Mouse (Mus musculus): ENCODE measurements around the gene Hist2h4. TPM values are rescaled to one million over a fixed set of nuclear protein-coding genes. Genes with fewer than 3 reads are reported as not detected.
A peak's percentile ranks its signal among the peaks of the same experiment; 100 is the strongest.

Hist2h4 gene
- polyA plus RNA-seq (2014; fragmentation: Nextera tagmentation; extraction: Ambion mirVana), result 3.5 and 5.0 TPM in 2 replicates

- under 1% methylated on average over 40 of the region's 40 CpGs for WGBS
Observed at GRCm38 (mm10) chr3:96262979-96263550, at the start of gene Hist2h4. Gene Hist2h4, minus strand, starts transcription at chr3:96263311.

GRCm38 (mm10) chr3:96312341-96313098 lies 49.4 kb upstream of the Hist2h4 start:
- DNase-seq (ENCODE audit: low spot score) (no peak), ATAC-seq (replicated peaks; ENCODE audit: low FRiP score) (no peak)
- WGBS, result 59% methylated on average over 8 of the region's 8 CpGs

More at GRCm38 (mm10) chr3:96262979-96263550, at the start of gene Hist2h4:
- peak; percentile 98 for DNase-seq (ENCODE audit: low spot score)
- H3K4me2 ChIP-seq, result peak within 1 kb of the TSS; percentile 84
- peak within 1 kb of the TSS; percentile 100 for H3K27ac ChIP-seq (ENCODE audit: low read depth, low read length)
- peak within 1 kb of the TSS; percentile 93 for H3K9ac ChIP-seq (ENCODE audit: low read depth, low read length)
- no peaks in the 10 kb centered on the region for H3K27me3 ChIP-seq (replicated peaks; ENCODE audit: control insufficient read depth, insufficient read depth, low read length)
- peak within 1 kb of the TSS; percentile 56 for H3K4me3 ChIP-seq (ENCODE audit: low read depth, low read length)
- peaks cover 17% of the 10 kb centered on the region for H3K4me1 ChIP-seq (replicated peaks; ENCODE audit: control insufficient read depth, insufficient read depth, low read length)
- peak; percentile 88 for ATAC-seq (replicated peaks; ENCODE audit: low FRiP score)
- H3K36me3 ChIP-seq (ENCODE audit: control insufficient read depth, insufficient read depth, low read length), result no peaks in the 10 kb centered on the region
- H3K9me3 ChIP-seq (ENCODE audit: control insufficient read depth, low read length), result no peaks in the 10 kb centered on the region

GRCm38 (mm10) chr3:96309441-96309840 lies 46.3 kb upstream of the Hist2h4 start:
- ATAC-seq (replicated peaks; ENCODE audit: low FRiP score), result no peak
- Histone ChIP-seq H3K9me3 (ENCODE audit: control insufficient read depth, low read length) (no peaks in the 10 kb centered on the region), H3K27ac (ENCODE audit: low read depth, low read length) (no peak overlapping the region), H3K36me3 (ENCODE audit: control insufficient read depth, insufficient read depth, low read length) (no peaks in the 10 kb centered on the region), H3K4me1 (replicated peaks; ENCODE audit: control insufficient read depth, insufficient read depth, low read length) (no peaks in the 10 kb centered on the region), H3K9ac (ENCODE audit: low read depth, low read length) (no peak overlapping the region), H3K4me3 (ENCODE audit: low read depth, low read length) (no peak overlapping the region), H3K27me3 (replicated peaks; ENCODE audit: control insufficient read depth, insufficient read depth, low read length) (no peaks in the 10 kb centered on the region), H3K4me2 (no peak overlapping the region)
- 42% methylated on average over 3 of the region's 3 CpGs for WGBS
- no peak for DNase-seq (ENCODE audit: low spot score)

More at GRCm38 (mm10) chr3:96312341-96313098, 49.4 kb upstream of the Hist2h4 start:
- H3K9ac ChIP-seq (ENCODE audit: low read depth, low read length), result no peak overlapping the region
- H3K9me3 ChIP-seq (ENCODE audit: control insufficient read depth, low read length), result no peaks in the 10 kb centered on the region
- no peak overlapping the region for H3K4me3 ChIP-seq (ENCODE audit: low read depth, low read length)
- no peak overlapping the region for H3K27ac ChIP-seq (ENCODE audit: low read depth, low read length)
- H3K4me2 ChIP-seq, result no peak overlapping the region
- H3K27me3 ChIP-seq (replicated peaks; ENCODE audit: control insufficient read depth, insufficient read depth, low read length), result no peaks in the 10 kb centered on the region
- H3K36me3 ChIP-seq (ENCODE audit: control insufficient read depth, insufficient read depth, low read length), result no peaks in the 10 kb centered on the region
- no peaks in the 10 kb centered on the region for H3K4me1 ChIP-seq (replicated peaks; ENCODE audit: control insufficient read depth, insufficient read depth, low read length)

- WGBS, result 76% methylated on average over 9 of the region's 9 CpGs
- no peak for DNase-seq (ENCODE audit: low spot score)
- Histone ChIP-seq H3K4me3 (ENCODE audit: low read depth, low read length) (no peak overlapping the region), H3K9me3 (ENCODE audit: control insufficient read depth, low read length) (no peaks in the 10 kb centered on the region), H3K27me3 (replicated peaks; ENCODE audit: control insufficient read depth, insufficient read depth, low read length) (no peaks in the 10 kb centered on the region), H3K36me3 (ENCODE audit: control insufficient read depth, insufficient read depth, low read length) (no peaks in the 10 kb centered on the region), H3K4me2 (no peak overlapping the region), H3K27ac (ENCODE audit: low read depth, low read length) (no peak overlapping the region), H3K9ac (ENCODE audit: low read depth, low read length) (no peak overlapping the region), H3K4me1 (replicated peaks; ENCODE audit: control insufficient read depth, insufficient read depth, low read length) (no peaks in the 10 kb centered on the region)
- no peak for ATAC-seq (replicated peaks; ENCODE audit: low FRiP score)
Observed at GRCm38 (mm10) chr3:96306506-96306905, 43.4 kb upstream of the Hist2h4 start.

- Histone ChIP-seq H3K9ac (ENCODE audit: low read depth, low read length) (no peak overlapping the region), H3K4me1 (replicated peaks; ENCODE audit: control insufficient read depth, insufficient read depth, low read length) (no peaks in the 10 kb centered on the region), H3K4me3 (ENCODE audit: low read depth, low read length) (no peak overlapping the region), H3K27me3 (replicated peaks; ENCODE audit: control insufficient read depth, insufficient read depth, low read length) (peaks cover 3% of the 10 kb centered on the region; the same call in 1 of the 2 replicates), H3K36me3 (ENCODE audit: control insufficient read depth, insufficient read depth, low read length) (no peaks in the 10 kb centered on the region), H3K27ac (ENCODE audit: low read depth, low read length) (no peak overlapping the region), H3K9me3 (ENCODE audit: control insufficient read depth, low read length) (no peaks in the 10 kb centered on the region), H3K4me2 (no peak overlapping the region)
- no peak for DNase-seq (ENCODE audit: low spot score)
- no peak for ATAC-seq (replicated peaks; ENCODE audit: low FRiP score)
- 81% methylated on average over 5 of the region's 5 CpGs for WGBS
Observed at GRCm38 (mm10) chr3:96302076-96302475, 39.0 kb upstream of the Hist2h4 start.

- Histone ChIP-seq H3K4me3 (ENCODE audit: low read depth, low read length) (peak overlapping the region; percentile 30; the same call in 1 of the 2 replicates), H3K9ac (ENCODE audit: low read depth, low read length) (no peak overlapping the region), H3K27me3 (replicated peaks; ENCODE audit: control insufficient read depth, insufficient read depth, low read length) (peaks cover 3% of the 10 kb centered on the region; the same call in 1 of the 2 replicates), H3K9me3 (ENCODE audit: control insufficient read depth, low read length) (no peaks in the 10 kb centered on the region), H3K27ac (ENCODE audit: low read depth, low read length) (no peak overlapping the region), H3K4me1 (replicated peaks; ENCODE audit: control insufficient read depth, insufficient read depth, low read length) (no peaks in the 10 kb centered on the region), H3K36me3 (ENCODE audit: control insufficient read depth, insufficient read depth, low read length) (no peaks in the 10 kb centered on the region), H3K4me2 (peak overlapping the region; percentile 54)
- ATAC-seq (replicated peaks; ENCODE audit: low FRiP score), result no peak
- 57% methylated on average over 26 of the region's 26 CpGs for WGBS
- DNase-seq (ENCODE audit: low spot score), result no peak
Observed at GRCm38 (mm10) chr3:96300706-96301529, 37.8 kb upstream of the Hist2h4 start.

- no peak overlapping the region for H3K4me3 ChIP-seq (ENCODE audit: low read depth, low read length)
- no peaks in the 10 kb centered on the region for H3K4me1 ChIP-seq (replicated peaks; ENCODE audit: control insufficient read depth, insufficient read depth, low read length)
- no peaks in the 10 kb centered on the region for H3K9me3 ChIP-seq (ENCODE audit: control insufficient read depth, low read length)
- ATAC-seq (replicated peaks; ENCODE audit: low FRiP score) (no peak), DNase-seq (ENCODE audit: low spot score) (no peak)
- H3K9ac ChIP-seq (ENCODE audit: low read depth, low read length), result no peak overlapping the region
- no peaks in the 10 kb centered on the region for H3K36me3 ChIP-seq (ENCODE audit: control insufficient read depth, insufficient read depth, low read length)
- peaks cover 3% of the 10 kb centered on the region; the same call in 1 of the 2 replicates for H3K27me3 ChIP-seq (replicated peaks; ENCODE audit: control insufficient read depth, insufficient read depth, low read length)
- no peak overlapping the region for H3K4me2 ChIP-seq
- no peak overlapping the region for H3K27ac ChIP-seq (ENCODE audit: low read depth, low read length)
- WGBS, result 91% methylated on average over 2 of the region's 2 CpGs
Observed at GRCm38 (mm10) chr3:96299562-96299961, 36.5 kb upstream of the Hist2h4 start.

GRCm38 (mm10) chr3:96298360-96298759 lies 35.2 kb upstream of the Hist2h4 start:
- Histone ChIP-seq H3K36me3 (ENCODE audit: control insufficient read depth, insufficient read depth, low read length) (no peaks in the 10 kb centered on the region), H3K4me3 (ENCODE audit: low read depth, low read length) (no peak overlapping the region), H3K9ac (ENCODE audit: low read depth, low read length) (no peak overlapping the region), H3K27me3 (replicated peaks; ENCODE audit: control insufficient read depth, insufficient read depth, low read length) (peaks cover 3% of the 10 kb centered on the region; the same call in 1 of the 2 replicates), H3K4me2 (no peak overlapping the region), H3K9me3 (ENCODE audit: control insufficient read depth, low read length) (no peaks in the 10 kb centered on the region), H3K4me1 (replicated peaks; ENCODE audit: control insufficient read depth, insufficient read depth, low read length) (no peaks in the 10 kb centered on the region), H3K27ac (ENCODE audit: low read depth, low read length) (no peak overlapping the region)
- 85% methylated on average over 4 of the region's 4 CpGs for WGBS
- DNase-seq (ENCODE audit: low spot score) (no peak), ATAC-seq (replicated peaks; ENCODE audit: low FRiP score) (no peak)
